Mouse (Mus musculus) T-helper 17 cell (primary cell): ENCODE results near the gene Srsf3.
"Not testable (repeated sequence)": the region's sequence is repeated elsewhere in the genome, so short reads cannot be mapped to it uniquely, and the experiment has no call there.

ENCODE experiments used
- in situ Hi-C, 2 experiments: fragments of 300-600 bp; cut with MboI, MseI; formaldehyde crosslinking; loops; 1 replicate in 1 of 2; 2 replicates in 1 of 2; pipeline ENCODE4 v1.15.1; 2025; ENCODE audit warnings: high pct_unique_total_duplicates in 2 of 2

Gene Srsf3

DNA sequence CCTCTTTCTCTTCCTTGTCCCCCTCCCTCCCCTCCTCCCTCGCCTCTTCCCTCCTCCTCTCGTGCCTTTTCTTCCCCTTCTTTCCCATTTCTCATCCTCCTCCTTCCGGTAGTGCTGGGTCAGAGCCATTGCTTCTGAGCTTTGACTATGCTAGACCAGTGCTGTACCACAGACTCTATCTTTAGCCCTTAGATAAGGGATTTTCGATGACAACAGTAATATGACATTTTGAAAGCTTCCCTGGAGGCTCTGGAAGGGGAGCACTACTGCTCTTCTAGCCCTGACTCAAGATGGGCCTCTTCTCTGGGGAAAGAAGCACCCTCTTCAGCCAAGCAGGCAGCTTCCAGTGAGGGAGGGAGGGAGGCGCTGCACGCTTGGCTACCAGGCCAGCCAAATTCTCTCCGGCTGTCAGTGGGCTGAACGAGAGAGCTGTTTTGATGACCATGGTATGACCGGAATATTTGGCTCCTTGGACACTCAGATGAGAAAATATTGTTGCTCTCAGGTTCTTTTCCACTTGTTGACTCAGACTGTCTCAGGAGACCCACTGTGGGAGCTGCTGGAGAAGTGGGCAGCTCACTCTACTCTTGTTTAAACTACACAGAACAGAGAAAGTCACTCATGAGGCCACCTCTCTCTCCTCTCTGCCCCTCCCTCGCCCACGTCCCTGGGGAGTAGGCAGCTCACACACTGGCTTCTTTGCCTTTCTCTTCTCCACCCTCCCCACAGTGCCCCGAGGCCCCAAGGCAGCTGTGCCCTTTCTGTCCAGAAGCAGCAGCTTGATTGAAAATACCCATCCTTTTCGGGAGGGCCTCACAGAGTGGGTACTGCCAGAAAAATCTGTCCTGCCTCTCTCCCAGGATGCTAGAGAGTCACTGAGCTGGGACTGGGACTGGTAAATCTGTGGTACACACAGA, 29.9 kb downstream of the Srsf3 start:
- in situ Hi-C loops = no loop called here

DNA sequence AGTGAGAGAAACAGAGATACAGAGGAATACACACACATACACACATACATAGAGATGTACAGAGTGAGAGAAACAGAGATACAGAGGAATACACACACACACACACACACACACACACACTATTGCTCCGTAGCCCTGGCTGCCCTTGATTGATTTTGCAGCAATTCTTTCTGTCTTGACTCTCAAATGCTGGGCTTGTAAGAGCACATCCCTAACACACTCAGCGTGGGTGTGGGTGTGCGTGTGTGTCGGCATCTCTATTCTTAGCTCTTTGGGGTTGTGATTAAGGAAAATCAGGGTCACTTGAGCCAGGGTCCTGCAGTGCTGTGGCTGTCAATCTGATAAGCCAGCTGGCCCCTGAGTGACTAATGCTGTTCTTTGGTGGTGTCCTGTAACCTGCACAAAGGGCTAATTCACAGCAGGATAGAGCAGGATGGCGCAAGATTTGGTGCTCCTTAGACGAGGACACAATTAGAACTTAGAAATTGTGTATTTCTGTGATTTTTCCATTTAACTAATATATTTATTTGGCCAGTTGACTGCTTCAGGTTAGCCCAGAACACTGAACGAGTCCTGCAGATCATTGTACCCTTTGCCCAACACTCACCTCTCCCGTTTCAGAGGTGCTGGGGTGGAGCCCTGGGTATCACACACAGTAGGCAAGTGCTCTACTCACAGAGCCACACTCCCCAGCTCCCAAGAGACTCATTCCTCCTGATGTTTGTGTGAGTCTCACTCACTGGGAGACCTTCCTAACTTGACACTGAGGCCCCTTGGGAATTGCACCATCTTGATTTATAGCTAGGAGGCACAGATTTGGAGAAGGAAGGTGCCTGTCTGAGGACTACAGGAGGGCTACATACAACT, 30.9 kb downstream of the Srsf3 start:
- in situ Hi-C loops = no loop called here

DNA sequence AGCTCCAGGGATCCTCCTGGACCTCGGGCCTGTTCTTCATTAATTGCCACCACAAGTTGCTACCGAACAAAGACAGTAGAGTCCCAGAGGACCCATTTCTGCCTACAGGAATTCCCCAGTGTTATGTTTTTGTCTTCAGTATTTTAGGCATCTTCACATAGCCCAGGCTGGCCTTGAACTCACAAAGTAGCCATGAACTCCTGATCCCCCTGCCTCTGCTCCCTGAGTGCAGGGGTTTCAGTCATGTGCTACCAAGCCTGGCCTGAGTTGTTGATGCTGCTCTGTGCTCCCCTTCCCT, 31.5 kb downstream of the Srsf3 start:
- in situ Hi-C loops = no loop called here

DNA sequence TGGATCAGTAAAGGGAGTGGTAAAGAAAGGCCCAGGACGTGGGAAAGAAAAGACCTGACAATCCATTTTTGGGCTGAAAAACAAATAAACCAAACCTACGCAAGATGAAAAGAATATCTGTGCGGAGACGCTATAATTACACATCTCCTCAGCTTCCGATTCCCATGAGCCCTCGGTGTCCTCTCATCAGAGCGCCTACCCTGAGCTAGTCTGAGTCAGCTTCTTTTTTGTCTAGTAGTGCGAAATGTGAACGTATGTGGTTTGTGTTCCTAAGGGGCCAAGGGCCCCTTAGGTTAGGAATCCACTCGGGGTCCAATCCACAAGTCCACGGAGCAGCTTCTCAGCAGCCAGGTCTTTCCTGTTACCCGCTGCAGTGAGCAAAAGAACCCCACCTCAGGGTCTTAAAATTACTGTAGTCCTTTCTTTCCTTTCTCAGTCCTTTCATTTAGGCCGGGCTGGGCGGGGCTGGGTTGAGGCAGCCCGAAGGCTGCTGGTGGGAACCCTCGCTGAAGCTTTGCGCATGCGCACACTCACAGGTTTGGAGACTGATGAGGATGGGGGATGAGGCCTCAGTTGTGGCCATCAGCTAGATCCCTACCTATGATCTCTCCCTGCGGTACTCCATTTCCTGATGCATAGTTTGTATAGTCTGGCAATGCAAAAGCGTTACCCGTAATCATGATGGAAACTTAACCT, 33.0 kb downstream of the Srsf3 start:
- in situ Hi-C loops = no loop called here

DNA sequence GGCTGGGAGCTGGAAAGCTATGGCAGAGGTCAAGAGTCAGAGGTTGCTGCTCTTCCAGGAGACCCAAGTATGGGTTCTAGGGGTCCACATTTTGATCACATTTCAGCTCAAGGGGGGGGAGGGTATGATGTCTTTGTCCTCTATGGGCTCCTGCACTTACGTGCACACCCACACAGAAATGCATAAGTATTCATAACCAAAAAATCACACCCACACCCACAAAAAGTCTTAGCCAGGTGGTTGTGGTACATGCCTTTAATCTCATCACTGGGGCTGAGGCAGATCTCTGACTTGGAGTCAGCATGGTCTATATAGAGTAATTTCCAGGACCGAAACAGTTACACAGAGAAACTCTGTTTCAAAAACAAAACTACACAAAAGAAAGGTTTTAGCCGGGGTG, 33.5 kb downstream of the Srsf3 start:
- in situ Hi-C loops = no loop called here

DNA sequence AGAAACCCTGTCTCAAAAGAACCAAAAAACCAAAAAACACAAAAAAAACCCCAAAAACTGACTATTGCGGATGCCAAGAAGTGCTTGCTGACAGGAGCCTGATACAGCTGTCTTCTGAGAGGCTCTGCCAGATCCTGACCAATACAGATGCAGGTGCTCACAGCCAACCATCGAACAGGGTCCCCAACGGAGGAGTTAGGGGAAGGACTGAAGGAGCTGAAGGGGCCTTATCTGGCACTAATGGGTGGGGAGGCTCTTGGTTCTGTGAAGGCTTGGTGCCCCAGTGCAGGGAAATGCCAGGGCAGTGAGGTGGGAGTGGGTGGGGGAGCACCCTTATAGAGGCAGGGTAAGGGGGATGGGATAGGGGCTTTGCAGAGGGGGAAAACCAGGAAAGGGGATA, 35.0 kb downstream of the Srsf3 start:
- in situ Hi-C loops = not testable (repeated sequence)

DNA sequence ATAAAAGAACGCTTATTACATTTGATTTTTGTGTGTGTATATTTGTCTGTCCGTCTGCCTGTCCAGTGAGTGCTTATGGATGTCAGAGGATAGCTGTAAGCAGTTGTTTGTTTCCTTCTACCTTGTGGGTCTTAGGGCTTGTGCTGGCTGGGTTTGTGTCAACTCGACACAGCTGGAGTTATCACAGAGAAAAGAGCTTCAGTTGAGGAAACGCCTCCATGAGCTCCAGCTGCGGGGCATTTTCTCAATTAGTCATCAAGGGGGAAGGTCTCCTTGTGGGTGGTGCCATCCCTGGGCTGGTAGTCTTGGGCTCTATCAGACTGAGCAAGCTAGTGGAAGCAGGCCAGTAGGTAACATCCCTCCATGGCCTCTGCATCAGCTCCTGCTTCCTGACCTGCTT, 35.4 kb downstream of the Srsf3 start:
- in situ Hi-C loops = no loop called here

DNA sequence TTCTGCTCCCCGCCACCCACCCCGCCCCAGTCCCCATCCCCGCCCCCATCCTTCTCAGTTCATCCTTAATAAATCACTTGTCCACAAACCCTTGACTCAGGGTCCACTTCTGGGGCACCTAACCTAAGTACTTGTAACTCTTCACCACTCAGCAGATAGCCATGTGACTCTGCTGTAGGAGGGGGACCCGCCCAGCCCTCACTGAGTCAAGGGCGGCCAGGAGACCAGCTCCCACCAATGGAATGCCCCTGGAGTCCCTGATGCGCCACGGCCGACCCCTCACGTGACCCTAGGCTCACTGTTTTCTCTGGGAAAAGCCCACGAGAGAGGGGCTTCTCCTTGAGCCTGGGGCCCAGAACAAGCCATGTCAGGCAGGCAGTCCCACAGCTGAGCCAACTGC, 36.6 kb downstream of the Srsf3 start:
- in situ Hi-C loops = no loop called here

DNA sequence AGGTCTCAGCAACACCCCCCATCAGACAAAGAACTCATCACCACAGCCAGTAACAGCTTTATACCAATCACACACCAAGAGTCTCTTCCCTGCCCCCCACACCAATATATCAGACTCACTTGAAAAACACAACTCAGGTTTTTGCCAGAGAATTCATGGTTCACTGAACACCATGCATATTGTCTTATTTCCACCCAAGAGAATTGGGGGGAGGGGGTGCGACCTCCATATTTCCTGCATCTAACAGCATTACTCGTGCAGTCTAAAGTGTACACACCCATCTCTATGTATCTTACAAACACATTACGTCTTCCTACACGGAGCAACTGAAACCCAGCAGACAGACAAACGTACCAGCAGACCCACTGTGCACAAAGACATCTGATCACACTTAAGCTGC, 39.4 kb downstream of the Srsf3 start:
- in situ Hi-C loops = no loop called here

DNA sequence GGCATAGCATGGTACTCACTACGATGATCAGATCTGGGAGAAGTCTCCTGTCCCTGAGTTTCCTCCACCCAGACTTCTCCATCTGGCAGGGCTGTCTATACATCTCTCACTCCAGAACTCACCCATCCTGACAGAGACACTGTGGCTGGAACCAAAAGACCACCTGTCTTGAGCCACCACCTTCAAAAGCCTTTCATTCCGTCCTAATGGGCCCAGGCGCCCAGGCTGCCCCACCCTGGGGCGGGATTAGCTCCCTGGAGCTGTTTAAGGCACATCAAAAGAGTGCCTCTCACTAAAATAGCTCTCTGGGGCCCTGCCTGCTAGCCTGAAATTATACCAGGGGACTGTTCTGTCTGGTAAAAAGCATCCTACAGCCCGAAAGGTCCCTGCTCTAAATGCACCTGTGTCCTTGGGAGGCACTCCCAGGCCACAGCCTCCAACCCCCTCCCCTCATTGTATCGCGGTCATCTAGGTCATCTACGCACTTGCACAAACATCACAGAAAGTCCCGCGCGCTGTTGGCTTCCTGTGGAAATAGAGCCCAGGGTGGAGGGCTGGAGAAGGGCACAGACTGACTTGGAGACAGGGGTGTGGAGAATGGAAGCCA, 40.4 kb downstream of the Srsf3 start:
- in situ Hi-C loops = no loop called here

DNA sequence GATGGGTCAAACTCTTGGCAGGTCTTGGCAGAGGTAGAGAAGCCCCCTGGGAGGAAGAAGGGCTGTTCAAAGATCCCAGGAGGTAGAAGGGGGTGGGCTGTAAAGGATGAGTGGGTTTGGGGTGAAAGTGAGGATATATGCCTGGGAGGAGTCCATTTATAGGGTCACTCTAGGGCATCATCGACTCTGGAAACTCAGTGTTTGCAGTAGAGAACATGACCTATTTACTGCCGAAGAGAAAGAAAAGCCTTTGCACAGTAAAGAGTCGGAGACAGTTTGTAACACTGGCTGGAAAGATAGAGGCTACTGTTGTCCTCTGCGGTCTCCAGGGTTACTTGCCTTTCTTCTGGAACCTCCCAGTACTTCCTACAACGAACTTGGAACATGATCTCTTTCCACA, 40.9 kb downstream of the Srsf3 start:
- in situ Hi-C loops = no loop called here

DNA sequence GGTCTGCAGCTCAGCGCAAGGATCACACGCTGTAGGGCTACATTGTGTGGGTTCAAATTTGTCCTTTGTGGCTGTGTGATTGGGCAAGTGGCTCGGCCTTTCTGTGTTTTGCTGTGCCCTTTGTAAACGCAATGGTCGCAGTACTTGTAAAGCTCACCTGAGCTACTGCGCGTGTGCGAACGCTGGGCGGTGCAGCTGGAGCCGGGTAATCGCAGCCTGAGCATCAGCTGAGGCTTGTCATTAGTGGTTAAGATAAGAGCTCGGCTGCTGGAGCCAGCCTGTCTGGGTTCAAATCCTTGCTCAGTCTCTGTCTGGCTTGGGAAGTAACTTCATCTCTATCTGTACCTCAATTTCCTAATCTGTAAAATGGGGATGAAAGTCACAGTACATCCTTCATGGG, 41.7 kb downstream of the Srsf3 start:
- in situ Hi-C loops = no loop called here

DNA sequence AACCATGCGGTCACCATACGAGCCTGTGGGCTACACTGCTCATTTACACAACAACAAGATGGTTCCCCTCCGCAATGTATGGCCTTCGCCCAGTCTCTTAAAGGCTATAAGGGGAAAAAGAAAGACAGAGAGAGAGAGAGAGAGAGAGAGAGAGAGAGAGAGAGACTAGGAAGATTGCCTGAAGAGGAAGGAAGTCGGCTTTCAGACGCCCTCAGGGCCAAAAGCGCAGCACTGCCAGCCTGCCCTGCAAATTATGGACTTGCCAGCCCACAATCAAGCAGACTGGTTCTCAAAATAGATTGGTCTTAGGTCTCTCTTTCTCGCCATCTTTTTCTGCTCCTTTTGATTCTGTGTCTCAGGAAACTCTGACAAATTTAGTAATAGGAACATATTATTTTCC, 43.8 kb downstream of the Srsf3 start:
- in situ Hi-C loops = no loop called here

DNA sequence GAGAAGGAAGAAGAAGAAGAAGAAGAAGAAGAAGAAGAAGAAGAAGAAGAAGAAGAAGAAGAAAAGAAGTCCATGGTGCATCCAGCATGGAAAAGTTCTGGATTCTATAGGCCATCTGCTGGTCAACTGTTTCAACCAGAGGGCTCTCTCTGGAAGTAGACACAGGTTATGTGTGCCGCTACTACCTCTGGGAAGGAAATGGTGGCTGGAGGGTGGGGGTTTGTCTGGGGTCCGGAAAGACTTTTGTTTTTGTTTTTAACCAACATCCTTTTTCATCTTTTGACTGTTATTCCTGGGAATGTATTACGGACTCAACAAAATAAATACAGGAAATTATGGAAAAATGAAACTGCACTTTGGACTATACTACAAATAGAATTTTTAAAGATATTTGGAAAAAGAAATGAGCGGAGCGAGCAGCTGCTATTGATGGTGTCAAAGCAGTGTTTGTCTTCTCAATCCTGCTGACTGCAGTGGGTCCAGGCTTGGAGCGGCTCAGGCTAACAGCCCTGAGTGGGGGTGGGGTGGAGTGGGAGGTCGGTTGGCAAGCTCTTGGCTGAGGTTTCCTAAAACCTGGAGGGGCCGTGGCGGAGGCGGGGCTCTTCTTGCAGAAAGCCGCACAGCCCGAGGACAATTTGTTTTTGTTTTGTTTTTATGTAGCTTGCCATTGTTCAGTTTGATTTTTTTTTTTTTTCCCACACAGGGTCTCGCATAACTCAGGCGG, 45.5 kb downstream of the Srsf3 start:
- in situ Hi-C loops = no loop called here

DNA sequence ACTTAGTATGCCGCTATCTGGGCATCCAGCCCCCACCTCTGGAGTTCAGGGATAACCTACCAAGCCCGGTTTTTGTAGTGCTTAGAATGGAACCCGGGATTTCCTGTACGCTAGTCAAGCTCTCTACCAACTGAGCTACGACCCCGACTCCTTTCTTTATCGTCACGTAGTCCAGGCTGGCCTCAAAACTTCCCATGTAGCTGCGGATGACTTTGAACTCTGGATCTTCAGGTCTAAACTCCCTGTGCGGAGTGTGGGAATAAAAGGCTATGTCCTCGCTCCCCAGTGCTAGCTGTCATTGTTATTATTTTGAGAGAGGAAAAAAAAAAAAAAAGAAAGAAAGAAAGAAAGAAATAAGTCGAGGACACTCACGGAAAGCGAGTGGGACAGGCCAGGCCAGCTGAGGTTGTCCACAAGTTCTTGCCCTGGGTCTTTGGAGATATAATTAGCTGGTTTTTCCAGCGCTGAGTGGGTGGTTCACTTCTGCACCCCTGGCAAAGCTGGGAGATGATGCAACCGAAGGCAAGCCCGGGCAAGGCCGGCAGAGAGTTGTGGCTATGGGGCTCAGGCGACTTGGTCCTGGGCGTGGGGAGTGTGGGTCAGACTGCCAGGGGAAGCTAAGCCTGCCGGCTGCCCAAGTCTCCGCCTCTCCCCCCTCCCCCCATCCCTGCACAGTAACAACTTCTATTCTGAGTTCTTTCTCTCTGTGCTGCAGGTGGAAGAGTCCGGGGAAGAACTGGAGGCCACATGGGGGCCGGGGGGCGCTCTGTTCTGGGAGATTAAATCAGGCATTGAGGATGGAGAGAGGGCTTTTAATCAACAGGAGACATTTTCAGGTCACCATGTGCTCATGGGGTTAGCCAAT, 46.3 kb downstream of the Srsf3 start:
- in situ Hi-C loops = no loop called here

DNA sequence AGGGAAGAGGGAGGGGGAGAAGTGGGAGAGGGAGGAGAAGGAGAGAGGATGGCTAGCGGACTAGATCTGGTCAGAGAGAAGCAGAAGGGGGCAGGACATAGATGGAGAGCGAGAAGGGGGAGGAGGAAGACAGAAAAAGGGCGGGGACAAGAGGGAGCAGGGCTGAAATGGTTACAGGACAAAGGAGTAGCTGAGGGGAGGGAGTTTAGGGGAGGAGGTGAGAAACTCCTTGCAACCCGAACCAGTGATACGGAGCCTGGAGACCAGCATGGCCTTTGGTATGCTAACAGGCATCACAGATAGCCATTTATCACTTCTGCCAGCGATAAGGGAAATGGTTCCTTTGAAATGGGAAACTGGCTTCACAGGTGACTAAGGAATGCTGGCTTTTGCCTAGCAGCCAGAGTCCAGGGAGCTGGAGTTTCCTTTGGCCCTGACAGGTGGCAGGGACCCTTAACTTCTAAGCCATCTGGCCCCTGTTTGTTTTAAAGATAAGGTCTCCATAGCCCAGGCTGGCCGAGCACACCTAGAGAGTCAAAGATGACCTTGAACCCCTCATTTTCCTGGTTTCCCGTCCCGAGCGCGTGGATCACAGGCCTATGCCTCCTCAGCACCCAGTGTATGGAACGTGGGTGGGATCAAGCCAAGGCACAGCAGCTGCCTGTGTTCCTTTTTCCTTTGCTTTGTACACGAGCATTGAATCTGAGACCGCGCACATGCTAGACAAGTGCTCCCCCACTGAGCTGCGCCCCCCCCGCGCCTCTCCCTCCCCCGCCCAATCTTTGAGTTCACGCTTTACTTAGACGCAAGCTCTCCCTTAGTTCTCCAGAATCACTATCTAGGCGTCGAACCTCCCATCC, 48.6 kb downstream of the Srsf3 start:
- in situ Hi-C loops = no loop called here

DNA sequence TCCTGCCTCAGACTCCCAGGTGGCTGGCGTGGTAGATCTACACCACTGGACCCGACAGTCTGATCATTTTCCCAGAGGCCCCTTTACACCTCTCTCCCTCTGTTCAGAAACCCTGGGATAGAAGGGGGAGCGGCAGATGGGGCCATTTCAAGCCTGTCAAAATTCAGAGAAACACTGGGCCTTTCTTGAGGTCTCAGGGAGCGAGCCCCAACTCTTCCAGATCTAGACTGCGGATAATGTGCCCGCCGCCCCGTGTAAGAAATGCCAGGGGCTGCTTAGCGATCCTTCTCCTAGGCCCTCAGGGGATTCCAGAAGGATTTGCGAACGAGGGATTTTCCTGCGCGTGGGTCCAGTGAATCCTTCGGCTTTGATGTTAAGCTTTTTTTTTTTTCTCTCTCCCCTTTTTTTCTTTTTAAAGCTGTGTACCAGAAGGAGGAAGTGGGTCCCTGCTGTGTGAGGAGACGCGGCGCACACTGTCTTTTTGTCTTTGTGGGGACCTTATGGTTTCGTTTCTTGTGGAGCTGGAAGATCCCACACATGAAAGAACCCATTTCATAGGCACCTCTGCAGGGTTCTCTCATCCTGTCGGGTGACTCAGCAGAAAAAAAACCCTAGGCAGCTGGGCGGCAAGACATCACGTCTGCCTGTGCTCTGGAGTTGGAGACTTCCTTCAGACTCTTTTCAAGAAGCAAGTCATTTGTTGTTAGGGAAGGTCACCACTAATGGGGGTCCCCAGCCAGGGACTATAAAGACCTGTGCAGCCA, 49.4 kb downstream of the Srsf3 start:
- in situ Hi-C loops = no loop called here

DNA sequence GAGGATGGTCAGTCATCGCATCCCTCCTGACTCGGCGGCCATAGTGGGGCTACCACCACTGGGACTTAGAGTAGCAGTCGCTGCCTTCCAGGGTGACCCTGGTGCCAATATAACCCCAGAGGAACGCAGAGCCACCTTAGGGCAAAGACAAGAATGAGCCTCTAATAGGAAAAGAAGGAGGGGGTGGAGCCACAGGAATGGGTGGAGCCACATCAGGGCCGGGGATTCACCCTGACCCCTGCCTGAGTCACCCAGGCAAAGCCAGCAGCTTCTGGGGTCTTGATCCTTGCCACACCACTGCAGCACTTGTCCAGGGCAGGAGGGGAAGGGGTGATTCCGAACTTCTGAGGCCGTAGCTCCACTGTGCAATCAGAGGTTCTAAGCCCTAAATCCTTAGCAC, 51.2 kb downstream of the Srsf3 start:
- in situ Hi-C loops = no loop called here

DNA sequence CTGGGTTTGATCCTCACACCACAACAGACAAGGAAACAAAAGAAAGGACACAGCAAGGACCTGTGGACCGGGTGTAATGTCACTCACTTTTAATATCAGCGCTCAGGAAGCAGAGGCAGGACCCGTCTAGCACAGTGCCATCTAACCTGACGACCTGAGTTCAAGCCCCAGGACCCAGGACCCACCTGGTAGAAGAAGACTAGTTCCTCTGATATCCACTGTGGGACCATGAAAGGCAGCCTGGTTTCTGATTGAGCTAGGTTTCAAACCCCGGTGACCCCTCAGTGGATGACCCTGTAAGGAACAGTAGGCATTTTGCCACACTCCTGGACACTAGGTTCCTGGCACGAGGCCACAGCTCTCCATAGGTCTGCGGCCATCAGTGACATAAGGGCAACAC, 52.2 kb downstream of the Srsf3 start:
- in situ Hi-C loops = no loop called here
